Mouse (Mus musculus) forebrain, embryonic 16.5 days (tissue): ENCODE measurements around the gene Brwd1. TPM values are rescaled to one million over a fixed set of nuclear protein-coding genes. Genes with fewer than 3 reads are reported as not detected.

Experiments
- ATAC-seq: fragments of 200-750 bp; cut with Nextera tagmentation; 2 replicates; pipeline ENCODE4 v1.8.0; 2017; ENCODE audit warnings: mild to moderate bottlenecking, moderate library complexity
- H3K27ac ChIP-seq: fragments of 300-500 bp; sonication (generic); 2 replicates; pipeline ENCODE4 v1.5.1; 2014; ENCODE audit warnings: low read length, control low read depth
- H3K27me3 ChIP-seq: fragments of 300-500 bp; sonication (generic); replicated peaks from 2 replicates; pipeline ENCODE4 v1.6.1; 2014; ENCODE audit warnings: low read length; ENCODE audit not compliant: control insufficient read depth, insufficient read depth
- H3K36me3 ChIP-seq: fragments of 300-500 bp; sonication (generic); 2 replicates; pipeline ENCODE4 v1.6.1; 2014; ENCODE audit not compliant: control insufficient read depth, insufficient read depth
- H3K4me1 ChIP-seq: fragments of 300-500 bp; sonication (generic); replicated peaks from 2 replicates; pipeline ENCODE4 v1.6.1; 2014; ENCODE audit warnings: low read length; ENCODE audit not compliant: control insufficient read depth, insufficient read depth
- H3K4me2 ChIP-seq: fragments of 300-500 bp; sonication (generic); 2 replicates; pipeline ENCODE4 v1.6.1; 2014; ENCODE audit warnings: mild to moderate bottlenecking, low read length, control low read depth
- H3K4me3 ChIP-seq: fragments of 300-500 bp; sonication (generic); replicated peaks from 2 replicates; pipeline ENCODE4 v1.5.1; 2014; ENCODE audit warnings: mild to moderate bottlenecking, low read length, control low read depth
- H3K9ac ChIP-seq: fragments of 300-500 bp; sonication (generic); replicated peaks from 2 replicates; pipeline ENCODE4 v1.6.1; 2014; ENCODE audit warnings: low read depth, low read length, control low read depth
- H3K9me3 ChIP-seq: fragments of 300-500 bp; sonication (generic); 2 replicates; pipeline ENCODE4 v1.6.1; 2016; ENCODE audit warnings: low read length; ENCODE audit not compliant: control insufficient read depth
- WGBS: fragments of 180-500 bp; shearing (Covaris S2); extraction: QIAGEN DNeasy Blood & Tissue Kit; methylation state at CpG from one replicate; pipeline ENCODE4 v1.1.7; 2014; 5-methylcytosine and 5-hydroxymethylcytosine counted together
- polyA plus RNA-seq: library from polyadenylated mRNA; unstranded; fragments of >200 nt; fragmentation: Nextera tagmentation; extraction: Ambion mirVana; gene quantifications from 2 replicates; pipeline ENCODE4 v1.2.1, GENCODE M21; 2015

Brwd1 gene
- polyA plus RNA-seq, 1 experiment from 2014 or later = 229 TPM

- Histone ChIP-seq H3K4me3 (no peak overlapping the region), H3K9me3 (no peaks in the 10 kb centered on the region), H3K9ac (no peak overlapping the region), H3K4me2 (no peak overlapping the region), H3K27ac (no peak overlapping the region), H3K27me3 (no peaks in the 10 kb centered on the region), H3K36me3 (no peaks in the 10 kb centered on the region), H3K4me1 (peaks cover 9% of the 10 kb centered on the region)
- ATAC-seq = no peak
These were observed 3.3 kb upstream of the Brwd1 start for GRCm38 (mm10) chr16:96085597-96085996.

GRCm38 (mm10) chr16:96083179-96083646, 887 bp upstream of the Brwd1 start:
- Histone ChIP-seq H3K27me3 (no peaks in the 10 kb centered on the region), H3K36me3 (no peaks in the 10 kb centered on the region), H3K4me1 (peaks cover 13% of the 10 kb centered on the region), H3K4me2 (peak overlapping the region; percentile 70), H3K27ac (peak overlapping the region; percentile 91), H3K4me3 (peak overlapping the region; percentile 94), H3K9me3 (no peaks in the 10 kb centered on the region), H3K9ac (peak overlapping the region; percentile 91)
- 6% methylated on average over 20 of the region's 20 CpGs for WGBS
- peak; percentile 4; the same call in 1 of the 2 replicates for ATAC-seq

- ATAC-seq = peak; percentile 41
- H3K9ac ChIP-seq = peak overlapping the region; percentile 91
- H3K4me1 ChIP-seq = peaks cover 13% of the 10 kb centered on the region
- H3K4me3 ChIP-seq = peak overlapping the region; percentile 94
- H3K27me3 ChIP-seq = no peaks in the 10 kb centered on the region
- peaks cover 3% of the 10 kb centered on the region for H3K36me3 ChIP-seq
- WGBS = under 1% methylated on average over 67 of the region's 68 CpGs
- no peaks in the 10 kb centered on the region for H3K9me3 ChIP-seq
- peak overlapping the region; percentile 70 for H3K4me2 ChIP-seq
- H3K27ac ChIP-seq = peak overlapping the region; percentile 91
These were observed 534 bp downstream of the Brwd1 start for GRCm38 (mm10) chr16:96081742-96082241.

- ATAC-seq = peak; percentile 86
- peaks cover 3% of the 10 kb centered on the region for H3K36me3 ChIP-seq
- peak overlapping the region; percentile 91 for H3K27ac ChIP-seq
- peak overlapping the region; percentile 94 for H3K4me3 ChIP-seq
- no peaks in the 10 kb centered on the region for H3K27me3 ChIP-seq
- no peaks in the 10 kb centered on the region for H3K9me3 ChIP-seq
- 1% methylated on average over 17 of the region's 28 CpGs for WGBS
- peaks cover 13% of the 10 kb centered on the region for H3K4me1 ChIP-seq
- H3K4me2 ChIP-seq = peak overlapping the region; percentile 70
- H3K9ac ChIP-seq = peak overlapping the region; percentile 91
These were observed 995 bp downstream of the Brwd1 start for GRCm38 (mm10) chr16:96081331-96081730.

- no peak overlapping the region for H3K9ac ChIP-seq
- H3K4me3 ChIP-seq = no peak overlapping the region
- WGBS = 86% methylated on average over 7 of the region's 7 CpGs
- no peaks in the 10 kb centered on the region for H3K9me3 ChIP-seq
- H3K4me1 ChIP-seq = peaks cover 13% of the 10 kb centered on the region
- ATAC-seq = no peak
- H3K27me3 ChIP-seq = no peaks in the 10 kb centered on the region
- H3K36me3 ChIP-seq = peaks cover 5% of the 10 kb centered on the region
- H3K27ac ChIP-seq = no peak overlapping the region
- H3K4me2 ChIP-seq = no peak overlapping the region; the same call in 1 of the 2 replicates
These were observed 1.8 kb downstream of the Brwd1 start for GRCm38 (mm10) chr16:96080524-96080923.

- H3K4me2 ChIP-seq = no peak overlapping the region
- H3K9ac ChIP-seq = no peak overlapping the region
- peaks cover 22% of the 10 kb centered on the region for H3K36me3 ChIP-seq
- no peak overlapping the region for H3K27ac ChIP-seq
- H3K4me1 ChIP-seq = no peaks in the 10 kb centered on the region
- H3K9me3 ChIP-seq = no peaks in the 10 kb centered on the region
- no peaks in the 10 kb centered on the region for H3K27me3 ChIP-seq
- ATAC-seq = no peak
- 95% methylated on average over 6 of the region's 6 CpGs for WGBS
- H3K4me3 ChIP-seq = no peak overlapping the region
These were observed 14.0 kb downstream of the Brwd1 start for GRCm38 (mm10) chr16:96068364-96068763.

- H3K4me3 ChIP-seq = no peak overlapping the region
- no peak overlapping the region for H3K9ac ChIP-seq
- peaks cover 24% of the 10 kb centered on the region for H3K36me3 ChIP-seq
- no peaks in the 10 kb centered on the region for H3K4me1 ChIP-seq
- no peak for ATAC-seq
- H3K9me3 ChIP-seq = no peaks in the 10 kb centered on the region
- H3K4me2 ChIP-seq = no peak overlapping the region
- no peaks in the 10 kb centered on the region for H3K27me3 ChIP-seq
- 96% methylated on average over 12 of the region's 12 CpGs for WGBS
- H3K27ac ChIP-seq = no peak overlapping the region
These were observed 16.2 kb downstream of the Brwd1 start for GRCm38 (mm10) chr16:96066174-96066573.

- H3K27me3 ChIP-seq = no peaks in the 10 kb centered on the region
- no peak overlapping the region for H3K27ac ChIP-seq
- no peaks in the 10 kb centered on the region for H3K4me1 ChIP-seq
- peaks cover 33% of the 10 kb centered on the region for H3K36me3 ChIP-seq
- H3K4me3 ChIP-seq = no peak overlapping the region
- no peaks in the 10 kb centered on the region for H3K9me3 ChIP-seq
- WGBS = 97% methylated on average over 6 of the region's 6 CpGs
- H3K4me2 ChIP-seq = no peak overlapping the region
- no peak overlapping the region for H3K9ac ChIP-seq
- no peak for ATAC-seq
These were observed 17.7 kb downstream of the Brwd1 start for GRCm38 (mm10) chr16:96064649-96065048.

- no peak overlapping the region for H3K9ac ChIP-seq
- peaks cover 37% of the 10 kb centered on the region for H3K36me3 ChIP-seq
- H3K4me2 ChIP-seq = no peak overlapping the region
- no peak for ATAC-seq
- H3K9me3 ChIP-seq = no peaks in the 10 kb centered on the region
- no peak overlapping the region for H3K27ac ChIP-seq
- WGBS = 75% methylated on average over 5 of the region's 5 CpGs
- no peak overlapping the region for H3K4me3 ChIP-seq
- no peaks in the 10 kb centered on the region for H3K4me1 ChIP-seq
- H3K27me3 ChIP-seq = no peaks in the 10 kb centered on the region
These were observed 38.2 kb downstream of the Brwd1 start for GRCm38 (mm10) chr16:96044096-96044495.

GRCm38 (mm10) chr16:96040691-96041090, 41.6 kb downstream of the Brwd1 start:
- ATAC-seq = no peak
- Histone ChIP-seq H3K9ac (no peak overlapping the region), H3K27me3 (no peaks in the 10 kb centered on the region), H3K9me3 (no peaks in the 10 kb centered on the region), H3K4me2 (no peak overlapping the region), H3K36me3 (peaks cover 50% of the 10 kb centered on the region), H3K27ac (no peak overlapping the region), H3K4me3 (no peak overlapping the region), H3K4me1 (no peaks in the 10 kb centered on the region)
- 93% methylated on average over 4 of the region's 4 CpGs for WGBS
